Mouse (Mus musculus) liver, postnatal 0 days (tissue): ENCODE measurements around the gene Sbf2. TPM values are rescaled to one million over a fixed set of nuclear protein-coding genes. Genes with fewer than 3 reads are reported as not detected.

Source experiments
- ATAC-seq: fragments of 200-750 bp; cut with Nextera tagmentation; 2 replicates; pipeline ENCODE4 v1.8.0; 2017; ENCODE audit warnings: mild to moderate bottlenecking, moderate library complexity
- DNase-seq: peaks from one replicate; pipeline ENCODE4 v3.0.0-alpha.2; 2016
- H3K27ac ChIP-seq: fragments of 300-500 bp; sonication (generic); 2 replicates; pipeline ENCODE4 v1.5.1; 2014; ENCODE audit warnings: antibody characterized with exemption, moderate library complexity, mild to moderate bottlenecking, low read depth
- H3K27me3 ChIP-seq: fragments of 300-500 bp; sonication (generic); 2 replicates; pipeline ENCODE4 v1.6.1; 2014; ENCODE audit warnings: low read length, control low read depth, mixed read lengths; ENCODE audit not compliant: insufficient read depth
- H3K36me3 ChIP-seq: fragments of 300-500 bp; sonication (generic); replicated peaks from 2 replicates; pipeline ENCODE4 v1.6.1; 2014; ENCODE audit warnings: mild to moderate bottlenecking, control low read depth, low read length, moderate library complexity, mixed read lengths; ENCODE audit not compliant: insufficient read depth
- H3K4me1 ChIP-seq: fragments of 300-500 bp; sonication (generic); 2 replicates; pipeline ENCODE4 v1.6.1; 2014; ENCODE audit warnings: antibody characterized with exemption, mild to moderate bottlenecking, control low read depth; ENCODE audit not compliant: insufficient read depth
- H3K4me2 ChIP-seq: fragments of 300-500 bp; sonication (generic); 2 replicates; pipeline ENCODE4 v1.6.1; 2014; ENCODE audit warnings: low read depth, mild to moderate bottlenecking, low read length, moderate library complexity, mixed read lengths
- H3K4me3 ChIP-seq: fragments of 300-500 bp; sonication (generic); 2 replicates; pipeline ENCODE4 v1.5.1; 2014; ENCODE audit warnings: low read depth, low read length
- H3K9ac ChIP-seq: fragments of 300-500 bp; sonication (generic); replicated peaks from 2 replicates; pipeline ENCODE4 v1.6.1; 2014; ENCODE audit warnings: mild to moderate bottlenecking, moderate library complexity
- H3K9me3 ChIP-seq: fragments of 300-500 bp; sonication (generic); 2 replicates; pipeline ENCODE4 v1.6.1; 2016; ENCODE audit warnings: mild to moderate bottlenecking, control low read depth, low read length, mixed read lengths
- CTCF ChIP-seq: sonication (generic); IDR thresholded peaks from 2 replicates; pipeline ENCODE4 v1.5.1; 2016; ENCODE audit warnings: antibody characterized with exemption, low read depth
- EP300 ChIP-seq: IDR thresholded peaks from 2 replicates; pipeline ENCODE4 v1.6.1; 2016; ENCODE audit warnings: antibody characterized with exemption, low read depth, mild to moderate bottlenecking
- WGBS: fragments of 180-500 bp; shearing (Covaris S2); extraction: QIAGEN DNeasy Blood & Tissue Kit; methylation state at CpG from one replicate; pipeline ENCODE4 v1.1.7; 2014; ENCODE audit not compliant: insufficient replicate concordance; 5-methylcytosine and 5-hydroxymethylcytosine counted together
- polyA plus RNA-seq: library from polyadenylated mRNA; unstranded; fragments of >200 nt; fragmentation: Nextera tagmentation; extraction: Ambion mirVana; gene quantifications from 2 replicates; pipeline ENCODE4 v1.2.1, GENCODE M21; 2015

Gene Sbf2
- polyA plus RNA-seq, 1 experiment from 2014 or later, result 5.9 TPM

DNA sequence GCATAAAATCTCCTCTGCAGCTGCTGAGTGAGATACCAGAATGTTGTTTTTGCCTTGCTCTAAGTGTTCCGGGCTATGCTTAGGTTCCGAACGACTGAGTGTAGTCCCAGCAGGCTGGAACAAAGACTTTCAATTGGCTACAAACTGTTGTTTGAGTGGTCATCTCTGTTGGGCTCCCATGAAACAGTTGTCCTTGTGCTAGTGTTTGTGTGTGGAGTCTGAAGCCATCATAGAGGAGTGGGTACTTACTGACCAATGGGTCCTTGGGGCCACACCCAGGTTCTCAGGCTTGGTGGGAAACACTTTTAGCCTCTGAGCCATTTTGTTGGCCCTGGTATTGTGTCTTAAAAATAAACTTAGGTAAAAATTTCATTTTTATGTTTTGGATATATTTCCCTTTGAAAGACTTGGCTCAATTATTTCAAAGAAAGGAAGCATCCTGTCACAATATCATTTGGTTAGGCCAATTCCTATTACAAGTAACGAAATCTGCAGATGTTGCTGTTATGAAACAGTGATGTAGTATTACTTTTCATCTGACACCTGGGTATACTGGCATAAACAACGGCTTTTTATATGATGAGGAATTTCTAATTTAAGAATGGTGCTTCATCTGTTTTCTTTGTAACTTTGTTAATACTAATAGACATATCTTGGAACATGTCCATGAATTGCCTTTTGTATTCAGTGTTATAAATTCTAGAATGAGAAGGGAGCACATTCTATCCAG is 289.2 kb downstream of the Sbf2 start:
- Histone ChIP-seq H3K4me2 (no peak overlapping the region), H3K9ac (no peak overlapping the region), H3K4me3 (no peak overlapping the region), H3K27me3 (no peaks in the 10 kb centered on the region), H3K27ac (no peak overlapping the region), H3K4me1 (no peaks in the 10 kb centered on the region), H3K9me3 (no peaks in the 10 kb centered on the region), H3K36me3 (peaks cover 27% of the 10 kb centered on the region)
- no peak for ATAC-seq
- 83% methylated on average over 5 of the region's 5 CpGs for WGBS
- no peak for DNase-seq
- TF ChIP-seq CTCF, result no peak
- TF ChIP-seq EP300, result no peak

DNA sequence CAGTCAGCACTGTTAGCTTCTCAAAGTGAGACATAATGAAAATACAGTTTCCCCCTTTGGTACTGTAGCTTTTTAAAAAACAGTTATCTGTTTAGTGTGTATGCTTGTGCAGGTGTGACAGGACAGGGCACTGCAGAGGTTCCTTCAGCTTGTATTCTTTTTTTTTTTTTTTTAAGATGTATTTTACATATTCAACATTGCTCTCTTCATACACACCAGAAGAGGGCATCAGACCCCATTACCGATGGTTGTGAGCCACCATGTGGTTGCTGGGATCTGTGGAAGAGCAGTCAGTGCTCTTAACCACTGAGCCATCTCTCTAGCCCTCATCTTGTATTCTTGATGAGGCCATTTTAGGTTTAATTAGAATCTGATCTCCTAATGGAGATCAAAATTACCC is 289.9 kb downstream of the Sbf2 start:
- Histone ChIP-seq H3K27me3 (no peaks in the 10 kb centered on the region), H3K9ac (no peak overlapping the region), H3K27ac (no peak overlapping the region), H3K36me3 (peaks cover 27% of the 10 kb centered on the region), H3K9me3 (no peaks in the 10 kb centered on the region), H3K4me2 (no peak overlapping the region), H3K4me1 (no peaks in the 10 kb centered on the region), H3K4me3 (no peak overlapping the region)
- ATAC-seq (no peak), DNase-seq (no peak)
- no peak for TF ChIP-seq CTCF
- no peak for TF ChIP-seq EP300
- WGBS, result 83% methylated on average over 1 of the region's 1 CpGs

DNA sequence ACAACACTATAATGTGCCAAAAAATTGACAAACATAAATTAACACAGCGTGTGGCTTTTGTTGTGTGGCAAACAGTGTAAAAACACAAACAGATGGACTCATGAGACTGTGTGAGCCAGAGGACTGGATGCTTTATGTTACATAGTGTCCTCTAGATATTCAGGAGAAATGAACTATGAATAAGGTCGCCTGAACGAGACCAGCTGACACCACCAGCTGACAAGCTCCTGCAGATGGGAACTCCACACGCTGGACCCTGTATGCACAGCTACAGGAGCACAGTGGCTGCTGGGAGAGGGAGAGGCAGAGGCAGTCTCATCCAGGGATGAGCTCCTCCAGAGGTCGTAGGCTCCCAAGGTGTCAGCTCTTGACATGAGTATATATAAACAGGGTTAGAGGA is 293.6 kb downstream of the Sbf2 start:
- H3K4me3 ChIP-seq, result no peak overlapping the region
- TF ChIP-seq EP300 (no peak), CTCF (no peak)
- WGBS, result 79% methylated on average over 5 of the region's 5 CpGs
- no peak overlapping the region for H3K4me2 ChIP-seq
- no peaks in the 10 kb centered on the region; the same call in 1 of the 2 replicates for H3K9me3 ChIP-seq
- no peaks in the 10 kb centered on the region for H3K27me3 ChIP-seq
- no peak overlapping the region for H3K9ac ChIP-seq
- ATAC-seq (no peak), DNase-seq (no peak)
- peaks cover 10% of the 10 kb centered on the region for H3K36me3 ChIP-seq
- H3K4me1 ChIP-seq, result no peaks in the 10 kb centered on the region
- H3K27ac ChIP-seq, result no peak overlapping the region

DNA sequence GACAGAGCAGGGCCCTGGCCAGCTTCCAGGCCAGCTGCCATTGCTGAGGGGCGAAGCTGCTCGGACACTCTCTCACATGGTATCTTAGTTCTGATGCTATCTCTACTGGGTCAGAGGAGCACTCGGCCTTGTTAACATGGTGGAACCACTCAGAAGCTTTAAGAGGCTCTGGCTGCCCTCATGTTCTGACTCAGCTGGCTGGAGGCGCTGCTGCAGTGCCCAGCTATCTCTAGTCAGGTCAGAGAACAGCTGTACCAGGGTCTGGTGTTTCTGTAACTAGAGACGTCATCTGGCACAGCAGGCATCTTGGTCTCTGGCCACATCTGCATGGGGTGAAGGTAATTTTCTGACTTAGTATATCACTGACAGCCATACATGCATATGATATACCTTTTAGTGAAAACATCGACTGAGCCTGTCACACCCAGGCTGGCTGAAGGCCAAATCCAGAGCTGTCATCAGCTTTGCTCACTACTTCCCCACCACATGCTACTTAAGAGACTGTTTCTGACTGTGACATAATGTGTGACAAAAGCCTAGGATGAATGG is 295.7 kb downstream of the Sbf2 start:
- DNase-seq (no peak), ATAC-seq (no peak)
- H3K9ac ChIP-seq, result no peak overlapping the region
- H3K27ac ChIP-seq, result no peak overlapping the region
- peaks cover 5% of the 10 kb centered on the region; the same call in 1 of the 2 replicates for H3K9me3 ChIP-seq
- H3K4me3 ChIP-seq, result no peak overlapping the region
- H3K4me1 ChIP-seq, result no peaks in the 10 kb centered on the region
- no peak for TF ChIP-seq CTCF
- no peak for TF ChIP-seq EP300
- no peak overlapping the region for H3K4me2 ChIP-seq
- 62% methylated on average over 6 of the region's 6 CpGs for WGBS
- no peaks in the 10 kb centered on the region for H3K27me3 ChIP-seq
- H3K36me3 ChIP-seq, result peaks cover 13% of the 10 kb centered on the region

DNA sequence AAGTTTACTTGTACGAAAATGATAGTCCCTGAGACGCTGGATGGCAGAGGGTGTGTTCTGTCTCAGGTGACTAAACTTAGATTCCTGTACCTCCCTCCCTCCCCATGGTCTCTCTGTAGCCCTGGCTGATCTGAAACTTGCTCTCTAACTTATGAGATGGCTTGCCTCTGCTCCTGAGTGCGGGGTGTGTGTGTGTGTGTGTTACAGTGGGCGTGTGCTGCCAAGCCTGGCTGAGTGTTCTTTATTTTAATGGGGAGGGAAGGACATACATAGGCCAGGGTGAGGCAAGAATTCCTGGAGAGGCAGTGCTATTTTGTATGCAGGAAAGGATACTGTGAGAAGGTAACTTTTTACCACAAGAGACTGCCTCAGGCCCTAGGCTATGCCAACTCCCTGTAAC is 297.3 kb downstream of the Sbf2 start:
- ATAC-seq (no peak), DNase-seq (no peak)
- Histone ChIP-seq H3K4me1 (peaks cover 3% of the 10 kb centered on the region; the same call in 1 of the 2 replicates), H3K27me3 (no peaks in the 10 kb centered on the region), H3K9me3 (peaks cover 5% of the 10 kb centered on the region; the same call in 1 of the 2 replicates), H3K4me2 (no peak overlapping the region), H3K36me3 (peaks cover 14% of the 10 kb centered on the region), H3K9ac (no peak overlapping the region), H3K27ac (no peak overlapping the region), H3K4me3 (no peak overlapping the region)
- TF ChIP-seq EP300 (no peak), CTCF (no peak)
- WGBS, result 84% methylated on average over 4 of the region's 4 CpGs

DNA sequence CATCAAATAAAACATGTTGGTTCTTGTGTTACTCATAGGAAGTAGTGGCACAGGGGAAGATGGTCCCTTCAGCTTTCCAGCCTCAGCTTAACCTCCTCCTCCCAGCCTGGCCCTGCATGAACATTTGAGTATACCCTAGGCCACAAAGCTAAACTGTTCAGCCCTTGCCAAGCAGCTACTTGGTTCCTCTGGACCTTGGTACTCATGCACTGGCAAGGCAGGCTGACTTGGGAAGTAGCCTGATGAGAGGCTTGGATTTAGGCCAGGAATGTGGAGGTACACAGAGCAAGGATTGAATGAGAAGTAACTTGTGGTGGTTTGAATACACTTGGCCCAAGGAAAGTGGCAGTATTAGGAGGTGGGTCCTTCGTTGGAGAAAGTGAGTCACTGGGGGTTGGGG is 299.4 kb downstream of the Sbf2 start:
- no peak for TF ChIP-seq EP300
- no peak for TF ChIP-seq CTCF
- H3K36me3 ChIP-seq, result peaks cover 17% of the 10 kb centered on the region
- no peak overlapping the region for H3K4me2 ChIP-seq
- no peak overlapping the region for H3K4me3 ChIP-seq
- DNase-seq (no peak), ATAC-seq (no peak)
- no peak overlapping the region for H3K27ac ChIP-seq
- H3K4me1 ChIP-seq, result peaks cover 3% of the 10 kb centered on the region; the same call in 1 of the 2 replicates
- WGBS, result 76% methylated on average over 1 of the region's 1 CpGs
- peaks cover 5% of the 10 kb centered on the region; the same call in 1 of the 2 replicates for H3K9me3 ChIP-seq
- H3K27me3 ChIP-seq, result no peaks in the 10 kb centered on the region
- H3K9ac ChIP-seq, result no peak overlapping the region
